Mouse (Mus musculus) frontal cortex, postnatal 25 days (tissue): Measurements from ENCODE around the gene Saal1.
"Not testable (repeated sequence)": the region's sequence is repeated elsewhere in the genome, so short reads cannot be mapped to it uniquely, and the experiment has no call there.

Experiments
- DNase-seq, 2 experiments: peaks; one replicate each; pipeline ENCODE4 v3.0.0; 2022; ENCODE audit warnings: low spot score in 2 of 2

The Saal1 gene

GRCm38 (mm10) chr7:46710390-46710844, at the start of gene Saal1:
Gene Saal1, minus strand, starts transcription at chr7:46710680.
- peak; percentile 57 to 69 for DNase-seq

GRCm38 (mm10) chr7:46751490-46751889, 41.0 kb upstream of the Saal1 start, which contains the start of gene Saa2:
Gene Saa2, plus strand, starts transcription at chr7:46751790.
- DNase-seq = no peak

- no peak for DNase-seq
Observed at GRCm38 (mm10) chr7:46748459-46748858, 38.0 kb upstream of the Saal1 start.

GRCm38 (mm10) chr7:46746381-46746780, 35.9 kb upstream of the Saal1 start:
- no peak for DNase-seq

GRCm38 (mm10) chr7:46745816-46746215, 35.3 kb upstream of the Saal1 start:
- DNase-seq = no peak

GRCm38 (mm10) chr7:46742880-46743279, 32.4 kb upstream of the Saal1 start, which contains the start of gene Saa1:
Gene Saa1, minus strand, starts transcription at chr7:46742980.
- DNase-seq = not testable (repeated sequence)

- not testable (repeated sequence) for DNase-seq
Observed at GRCm38 (mm10) chr7:46740041-46740440, 29.6 kb upstream of the Saal1 start.

GRCm38 (mm10) chr7:46738561-46739460, 28.3 kb upstream of the Saal1 start:
- no peak for DNase-seq

- DNase-seq = no peak
Observed at GRCm38 (mm10) chr7:46734983-46735382, 24.5 kb upstream of the Saal1 start.

- DNase-seq = no peak
Observed at GRCm38 (mm10) chr7:46732458-46732857, 22.0 kb upstream of the Saal1 start, which contains the start of gene Saa4. Gene Saa4, minus strand, starts transcription at chr7:46732603.

- no peak for DNase-seq
Observed at GRCm38 (mm10) chr7:46727584-46727983, 17.1 kb upstream of the Saal1 start.

- DNase-seq = no peak
Observed at GRCm38 (mm10) chr7:46724396-46724795, 13.9 kb upstream of the Saal1 start.

- DNase-seq = no peak
Observed at GRCm38 (mm10) chr7:46723849-46724248, 13.4 kb upstream of the Saal1 start.

GRCm38 (mm10) chr7:46723354-46723753, 12.9 kb upstream of the Saal1 start:
- no peak for DNase-seq

GRCm38 (mm10) chr7:46720460-46720859, 10.0 kb upstream of the Saal1 start:
- no peak for DNase-seq

- no peak for DNase-seq
Observed at GRCm38 (mm10) chr7:46719526-46719925, 9.0 kb upstream of the Saal1 start.

GRCm38 (mm10) chr7:46718591-46719270, 8.3 kb upstream of the Saal1 start:
- DNase-seq = no peak

GRCm38 (mm10) chr7:46716897-46717296, 6.4 kb upstream of the Saal1 start:
- no peak for DNase-seq

- no peak for DNase-seq
Observed at GRCm38 (mm10) chr7:46715600-46715999, 5.1 kb upstream of the Saal1 start, which contains the start of gene Saa3. Gene Saa3, minus strand, starts transcription at chr7:46715700.

- peak; percentile 31 to 58 for DNase-seq
Observed at GRCm38 (mm10) chr7:46714518-46714917, 4.0 kb upstream of the Saal1 start.

- no peak for DNase-seq
Observed at GRCm38 (mm10) chr7:46712250-46712649, 1.8 kb upstream of the Saal1 start.

GRCm38 (mm10) chr7:46700521-46701025, 9.9 kb downstream of the Saal1 start:
- no peak for DNase-seq
